Mouse (Mus musculus) erythroblast, embryonic 14.5 days (primary cell): Measurements from ENCODE around the gene Inava.

ENCODE experiments used
- GATA1 ChIP-seq: IDR thresholded peaks from 2 replicates; pipeline ENCODE4 v1.6.1; 2012; ENCODE audit warnings: low read length, inconsistent platforms, mixed read lengths
- TAL1 ChIP-seq: IDR thresholded peaks from 3 replicates; pipeline ENCODE4 v1.6.1; 2012; ENCODE audit warnings: low read length, inconsistent platforms, mixed read lengths

DNA sequence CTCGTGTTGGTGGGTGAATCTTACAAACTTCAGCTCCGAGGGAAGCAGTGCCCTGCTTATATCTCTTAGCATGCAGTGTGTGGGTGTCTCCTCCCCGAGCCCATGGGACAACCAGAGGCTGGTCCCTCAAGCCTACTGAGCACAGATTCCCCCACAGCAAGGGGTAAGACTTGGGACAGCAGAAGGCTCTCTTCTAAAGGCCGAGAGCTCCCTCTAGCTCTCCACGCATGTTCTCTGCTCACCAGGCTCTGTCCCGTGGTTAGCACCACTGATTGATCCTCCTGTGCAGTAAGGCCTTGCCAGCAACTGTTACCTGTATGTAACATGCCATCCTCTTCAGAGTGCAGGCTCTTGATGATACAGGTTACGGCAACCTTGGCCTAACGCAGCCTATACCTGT, 66.4 kb downstream of the Inava start:
- no peak for TF ChIP-seq GATA1
- TF ChIP-seq TAL1: no peak
